Mouse (Mus musculus): ENCODE measurements at regions not wholly inside any gene's neighbourhood (a gene's known extent, or its start where the extent isn't known, plus 50 kb on each side); places are given as distances from the start of the nearest gene placed in this dataset.

DNA sequence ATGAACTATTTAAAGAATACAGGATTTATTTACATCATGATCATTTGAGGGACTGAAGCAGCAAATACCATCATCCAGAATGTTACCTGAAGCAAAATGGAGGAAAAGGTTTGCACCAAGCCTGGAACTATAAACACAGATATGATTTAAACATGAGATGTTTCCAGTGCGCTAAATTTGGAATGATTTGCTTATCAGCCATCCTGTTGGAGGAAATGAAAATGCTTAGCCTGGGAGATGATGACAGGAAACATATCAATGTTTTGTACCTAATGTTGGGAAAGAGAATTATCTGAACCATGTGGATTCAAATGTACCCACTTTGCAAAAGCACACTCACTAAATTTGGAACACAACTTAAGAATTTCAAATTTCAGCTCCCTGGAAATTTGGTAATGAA is 149.3 kb downstream of the Adgra3 start:
- Histone ChIP-seq H3K27ac (replicated peaks; ENCODE audit: insufficient read depth, low read depth, low read length) (no peak overlapping the region), H3K9ac (ENCODE audit: low read depth, low read length) (no peak overlapping the region), H3K4me1 (ENCODE audit: control insufficient read depth, insufficient read depth, low read length) (no peaks in the 10 kb centered on the region), H3K27me3 (ENCODE audit: control insufficient read depth, insufficient read depth, low read length) (no peaks in the 10 kb centered on the region), H3K79me2 (ENCODE audit: control insufficient read depth, insufficient read depth, low read length) (no peaks in the 10 kb centered on the region), H3K36me3 (ENCODE audit: control insufficient read depth, insufficient read depth, low read length) (no peaks in the 10 kb centered on the region), H3K4me3 (ENCODE audit: insufficient read depth, low read depth, low read length) (no peak overlapping the region)
- WGBS = 78% methylated on average over 1 of the region's 1 CpGs
- TF ChIP-seq CTCF (IDR thresholded peaks at IDR 0.05; ENCODE audit: low read depth, low read length) (no peak), POLR2A (IDR thresholded peaks at IDR 0.05; ENCODE audit: extremely low read depth, insufficient read depth, low read length) (no peak)
- peak; percentile 4 for DNase-seq (ENCODE audit: extremely low read depth, low read depth, low spot score)

- Histone ChIP-seq H3K9ac (ENCODE audit: low read depth, low read length) (no peak overlapping the region), H3K27me3 (ENCODE audit: control insufficient read depth, insufficient read depth, low read length) (no peaks in the 10 kb centered on the region; the same call in 1 of the 2 replicates), H3K79me2 (ENCODE audit: control insufficient read depth, insufficient read depth, low read length) (no peaks in the 10 kb centered on the region), H3K4me3 (ENCODE audit: insufficient read depth, low read depth, low read length) (no peak overlapping the region), H3K4me1 (ENCODE audit: control insufficient read depth, insufficient read depth, low read length) (no peaks in the 10 kb centered on the region), H3K36me3 (ENCODE audit: control insufficient read depth, insufficient read depth, low read length) (no peaks in the 10 kb centered on the region), H3K27ac (replicated peaks; ENCODE audit: insufficient read depth, low read depth, low read length) (no peak overlapping the region)
- no peak for DNase-seq (ENCODE audit: extremely low read depth, low read depth, low spot score)
- 88% methylated on average over 5 of the region's 5 CpGs for WGBS
- TF ChIP-seq POLR2A (IDR thresholded peaks at IDR 0.05; ENCODE audit: extremely low read depth, insufficient read depth, low read length) (no peak), CTCF (IDR thresholded peaks at IDR 0.05; ENCODE audit: low read depth, low read length) (no peak)
Observed at GRCm38 (mm10) chr5:49896106-49896505, 162.7 kb downstream of the Adgra3 start.

DNA sequence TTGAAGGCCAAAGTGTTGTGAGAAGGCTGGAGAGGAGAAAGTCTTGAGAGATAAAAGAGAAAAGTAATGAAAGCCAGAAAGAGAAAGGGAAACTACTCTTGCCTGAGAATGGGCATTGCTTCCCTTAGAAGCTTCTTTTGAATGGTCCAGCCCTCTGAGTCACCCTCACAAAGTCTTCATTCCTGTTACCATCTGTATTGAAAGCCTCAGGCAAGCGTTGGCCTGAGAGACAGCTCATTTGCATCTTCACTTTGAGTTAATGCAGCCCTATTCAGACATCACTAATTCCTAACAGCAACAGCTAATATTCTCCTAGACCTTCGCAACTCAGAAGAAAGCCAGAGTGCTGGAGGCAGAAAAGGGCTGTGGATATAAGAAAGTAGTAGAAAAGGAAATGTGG is 178.4 kb downstream of the Adgra3 start:
- 75% methylated on average over 2 of the region's 2 CpGs for WGBS
- TF ChIP-seq POLR2A (IDR thresholded peaks at IDR 0.05; ENCODE audit: extremely low read depth, insufficient read depth, low read length) = no peak
- no peak for TF ChIP-seq CTCF (IDR thresholded peaks at IDR 0.05; ENCODE audit: low read depth, low read length)

GRCm38 (mm10) chr5:49876240-49876639 is 182.6 kb downstream of the Adgra3 start:
- H3K4me1 ChIP-seq (ENCODE audit: control insufficient read depth, insufficient read depth, low read length) = no peaks in the 10 kb centered on the region
- TF ChIP-seq CTCF (IDR thresholded peaks at IDR 0.05; ENCODE audit: low read depth, low read length) (no peak), POLR2A (IDR thresholded peaks at IDR 0.05; ENCODE audit: extremely low read depth, insufficient read depth, low read length) (no peak)
- no peak overlapping the region for H3K9ac ChIP-seq (ENCODE audit: low read depth, low read length)
- DNase-seq (ENCODE audit: extremely low read depth, low read depth, low spot score) = no peak
- H3K4me3 ChIP-seq (ENCODE audit: insufficient read depth, low read depth, low read length) = no peak overlapping the region
- H3K27ac ChIP-seq (replicated peaks; ENCODE audit: insufficient read depth, low read depth, low read length) = no peak overlapping the region
- H3K36me3 ChIP-seq (ENCODE audit: control insufficient read depth, insufficient read depth, low read length) = no peaks in the 10 kb centered on the region
- H3K27me3 ChIP-seq (ENCODE audit: control insufficient read depth, insufficient read depth, low read length) = no peaks in the 10 kb centered on the region
- no peaks in the 10 kb centered on the region for H3K79me2 ChIP-seq (ENCODE audit: control insufficient read depth, insufficient read depth, low read length)
- WGBS = 47% methylated on average over 1 of the region's 1 CpGs

More for the DNA sequence above, 178.4 kb downstream of the Adgra3 start:
- H3K27me3 ChIP-seq (ENCODE audit: control insufficient read depth, insufficient read depth, low read length) = no peaks in the 10 kb centered on the region
- no peaks in the 10 kb centered on the region for H3K4me1 ChIP-seq (ENCODE audit: control insufficient read depth, insufficient read depth, low read length)
- H3K4me3 ChIP-seq (ENCODE audit: insufficient read depth, low read depth, low read length) = no peak overlapping the region
- no peak for DNase-seq (ENCODE audit: extremely low read depth, low read depth, low spot score)
- H3K79me2 ChIP-seq (ENCODE audit: control insufficient read depth, insufficient read depth, low read length) = no peaks in the 10 kb centered on the region
- H3K36me3 ChIP-seq (ENCODE audit: control insufficient read depth, insufficient read depth, low read length) = no peaks in the 10 kb centered on the region
- H3K9ac ChIP-seq (ENCODE audit: low read depth, low read length) = no peak overlapping the region
- no peak overlapping the region for H3K27ac ChIP-seq (replicated peaks; ENCODE audit: insufficient read depth, low read depth, low read length)

- peak; percentile 2 for DNase-seq (ENCODE audit: extremely low read depth, low read depth, low spot score)
Observed at GRCm38 (mm10) chr5:49857202-49857601, 201.6 kb downstream of the Adgra3 start.

GRCm38 (mm10) chr5:49856036-49856435 is 202.8 kb downstream of the Adgra3 start:
- H3K4me1 ChIP-seq (ENCODE audit: control insufficient read depth, insufficient read depth, low read length) = no peaks in the 10 kb centered on the region
- H3K4me3 ChIP-seq (ENCODE audit: insufficient read depth, low read depth, low read length) = no peak overlapping the region
- H3K27ac ChIP-seq (replicated peaks; ENCODE audit: insufficient read depth, low read depth, low read length) = no peak overlapping the region
- H3K27me3 ChIP-seq (ENCODE audit: control insufficient read depth, insufficient read depth, low read length) = no peaks in the 10 kb centered on the region
- no peaks in the 10 kb centered on the region for H3K36me3 ChIP-seq (ENCODE audit: control insufficient read depth, insufficient read depth, low read length)
- no peak for DNase-seq (ENCODE audit: extremely low read depth, low read depth, low spot score)
- H3K79me2 ChIP-seq (ENCODE audit: control insufficient read depth, insufficient read depth, low read length) = no peaks in the 10 kb centered on the region
- 86% methylated on average over 2 of the region's 2 CpGs for WGBS
- H3K9ac ChIP-seq (ENCODE audit: low read depth, low read length) = no peak overlapping the region
- TF ChIP-seq POLR2A (IDR thresholded peaks at IDR 0.05; ENCODE audit: extremely low read depth, insufficient read depth, low read length) = no peak
- TF ChIP-seq CTCF (IDR thresholded peaks at IDR 0.05; ENCODE audit: low read depth, low read length) = no peak

More at GRCm38 (mm10) chr5:49857202-49857601, 201.6 kb downstream of the Adgra3 start:
- Histone ChIP-seq H3K4me1 (ENCODE audit: control insufficient read depth, insufficient read depth, low read length) (no peaks in the 10 kb centered on the region), H3K27me3 (ENCODE audit: control insufficient read depth, insufficient read depth, low read length) (no peaks in the 10 kb centered on the region), H3K4me3 (ENCODE audit: insufficient read depth, low read depth, low read length) (no peak overlapping the region), H3K36me3 (ENCODE audit: control insufficient read depth, insufficient read depth, low read length) (no peaks in the 10 kb centered on the region), H3K79me2 (ENCODE audit: control insufficient read depth, insufficient read depth, low read length) (no peaks in the 10 kb centered on the region), H3K9ac (ENCODE audit: low read depth, low read length) (no peak overlapping the region), H3K27ac (replicated peaks; ENCODE audit: insufficient read depth, low read depth, low read length) (no peak overlapping the region)
- TF ChIP-seq POLR2A (IDR thresholded peaks at IDR 0.05; ENCODE audit: extremely low read depth, insufficient read depth, low read length) = no peak
- peak; percentile 34; the same call in 1 of the 2 replicates for TF ChIP-seq CTCF (IDR thresholded peaks at IDR 0.05; ENCODE audit: low read depth, low read length)
- WGBS = 30% methylated on average over 1 of the region's 1 CpGs

All from liver, adult 2 months (tissue).